Mouse (Mus musculus): ENCODE measurements at regions not wholly inside any gene's neighbourhood (a gene's known extent, or its start where the extent isn't known, plus 50 kb on each side); places are given as distances from the start of the nearest gene placed in this dataset.

- Histone ChIP-seq H3K4me2 (no peak overlapping the region), H3K36me3 (ENCODE audit: insufficient read depth) (no peaks in the 10 kb centered on the region), H3K27me3 (ENCODE audit: insufficient read depth, low read length) (no peaks in the 10 kb centered on the region), H3K27ac (ENCODE audit: low read depth) (no peak overlapping the region), H3K9me3 (ENCODE audit: low read depth, low read length) (no peaks in the 10 kb centered on the region), H3K9ac (no peak overlapping the region), H3K4me1 (ENCODE audit: insufficient read depth) (no peaks in the 10 kb centered on the region), H3K4me3 (ENCODE audit: low read depth, low read length) (no peak overlapping the region)
- TF ChIP-seq CTCF (IDR thresholded peaks at IDR 0.05; ENCODE audit: low read depth): 0 out of 2 replicates have a peak, but pooled peaks have one; percentile 17
- peak; percentile 29 for DNase-seq
- ATAC-seq (ENCODE audit: insufficient read depth): no peak
Observed at GRCm38 (mm10) chr3:106879994-106880393, 53.9 kb upstream of the Olfr266 start.

DNA sequence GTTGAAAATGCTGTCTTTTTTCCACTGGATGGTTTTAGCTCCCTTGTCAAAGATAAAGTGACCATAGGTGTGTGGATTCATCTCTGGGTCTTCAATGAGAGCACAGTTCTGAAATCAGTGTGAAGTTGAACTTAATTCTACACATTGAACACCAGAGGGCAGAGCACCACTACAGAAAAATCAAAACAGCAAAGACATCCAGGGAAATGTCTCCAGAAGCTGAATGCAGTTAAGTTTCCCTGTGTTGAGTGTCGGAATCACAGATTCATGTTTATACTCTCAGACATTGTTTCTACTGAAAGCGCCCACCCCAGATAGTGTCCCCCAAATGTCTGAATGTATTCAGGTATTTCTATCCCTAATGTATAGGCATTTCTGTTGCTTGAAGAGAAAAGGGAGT is 77.1 kb upstream of the Olfr266 start:
- 21% methylated on average over 2 of the region's 2 CpGs for WGBS
- TF ChIP-seq CTCF (IDR thresholded peaks at IDR 0.05; ENCODE audit: low read depth): peak; percentile 62
- no peak overlapping the region for H3K4me2 ChIP-seq
- H3K9ac ChIP-seq: no peak overlapping the region
- H3K27me3 ChIP-seq (ENCODE audit: insufficient read depth, low read length): no peaks in the 10 kb centered on the region
- H3K27ac ChIP-seq (ENCODE audit: low read depth): no peak overlapping the region
- no peaks in the 10 kb centered on the region for H3K4me1 ChIP-seq (ENCODE audit: insufficient read depth)
- ATAC-seq (ENCODE audit: insufficient read depth): no peak
- no peaks in the 10 kb centered on the region for H3K9me3 ChIP-seq (ENCODE audit: low read depth, low read length)
- H3K4me3 ChIP-seq (ENCODE audit: low read depth, low read length): no peak overlapping the region
- peak; percentile 76 for DNase-seq
- H3K36me3 ChIP-seq (ENCODE audit: insufficient read depth): no peaks in the 10 kb centered on the region

DNA sequence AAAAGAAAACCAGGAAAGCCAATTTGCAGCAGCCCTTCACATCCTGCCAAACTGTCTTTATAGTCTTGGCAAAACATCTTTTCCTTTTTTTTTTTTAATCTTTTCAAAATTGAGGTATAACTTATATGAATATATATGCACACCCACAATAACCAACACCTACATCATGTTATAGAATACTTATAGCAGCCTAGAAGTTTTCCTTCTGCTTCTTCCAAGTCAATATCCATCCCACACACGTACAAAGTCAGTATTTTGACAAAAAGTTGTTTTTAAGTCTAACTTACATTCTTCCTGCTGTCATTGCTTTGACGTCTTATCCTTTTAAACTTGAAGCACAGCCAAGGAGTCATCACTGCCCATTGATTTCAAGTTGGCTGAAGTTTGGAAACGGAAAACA is 80.6 kb upstream of the Olfr266 start:
- H3K4me3 ChIP-seq (ENCODE audit: low read depth, low read length): no peak overlapping the region
- ATAC-seq (ENCODE audit: insufficient read depth): no peak

GRCm38 (mm10) chr3:106936067-106936466 is 99.9 kb upstream of the Kcna3 start:
- TF ChIP-seq CTCF (IDR thresholded peaks at IDR 0.05; ENCODE audit: low read depth): no peak
- Histone ChIP-seq H3K36me3 (ENCODE audit: insufficient read depth) (no peaks in the 10 kb centered on the region), H3K27me3 (ENCODE audit: insufficient read depth, low read length) (no peaks in the 10 kb centered on the region), H3K4me3 (ENCODE audit: low read depth, low read length) (no peak overlapping the region), H3K9ac (no peak overlapping the region), H3K4me2 (no peak overlapping the region), H3K9me3 (ENCODE audit: low read depth, low read length) (peaks cover 7% of the 10 kb centered on the region; the same call in 1 of the 2 replicates), H3K27ac (ENCODE audit: low read depth) (no peak overlapping the region), H3K4me1 (ENCODE audit: insufficient read depth) (no peaks in the 10 kb centered on the region)
- ATAC-seq (ENCODE audit: insufficient read depth) (no peak), DNase-seq (no peak)

More for the DNA sequence above, 80.6 kb upstream of the Olfr266 start:
- Histone ChIP-seq H3K27me3 (ENCODE audit: insufficient read depth, low read length) (no peaks in the 10 kb centered on the region), H3K36me3 (ENCODE audit: insufficient read depth) (no peaks in the 10 kb centered on the region), H3K4me1 (ENCODE audit: insufficient read depth) (no peaks in the 10 kb centered on the region), H3K4me2 (no peak overlapping the region), H3K9ac (no peak overlapping the region), H3K9me3 (ENCODE audit: low read depth, low read length) (no peaks in the 10 kb centered on the region), H3K27ac (ENCODE audit: low read depth) (no peak overlapping the region)
- WGBS: 59% methylated on average over 3 of the region's 3 CpGs
- no peak for TF ChIP-seq CTCF (IDR thresholded peaks at IDR 0.05; ENCODE audit: low read depth)
- no peak for DNase-seq

GRCm38 (mm10) chr3:106940095-106940494 is 95.9 kb upstream of the Kcna3 start:
- Histone ChIP-seq H3K27ac (ENCODE audit: low read depth) (no peak overlapping the region), H3K27me3 (ENCODE audit: insufficient read depth, low read length) (no peaks in the 10 kb centered on the region), H3K9me3 (ENCODE audit: low read depth, low read length) (peaks cover 3% of the 10 kb centered on the region; the same call in 1 of the 2 replicates), H3K36me3 (ENCODE audit: insufficient read depth) (no peaks in the 10 kb centered on the region), H3K9ac (no peak overlapping the region), H3K4me2 (no peak overlapping the region), H3K4me3 (ENCODE audit: low read depth, low read length) (no peak overlapping the region), H3K4me1 (ENCODE audit: insufficient read depth) (no peaks in the 10 kb centered on the region)
- DNase-seq (peak; percentile 20), ATAC-seq (ENCODE audit: insufficient read depth) (no peak)
- 57% methylated on average over 3 of the region's 3 CpGs for WGBS
- TF ChIP-seq CTCF (IDR thresholded peaks at IDR 0.05; ENCODE audit: low read depth): peak; percentile 44; the same call in 1 of the 2 replicates

DNA sequence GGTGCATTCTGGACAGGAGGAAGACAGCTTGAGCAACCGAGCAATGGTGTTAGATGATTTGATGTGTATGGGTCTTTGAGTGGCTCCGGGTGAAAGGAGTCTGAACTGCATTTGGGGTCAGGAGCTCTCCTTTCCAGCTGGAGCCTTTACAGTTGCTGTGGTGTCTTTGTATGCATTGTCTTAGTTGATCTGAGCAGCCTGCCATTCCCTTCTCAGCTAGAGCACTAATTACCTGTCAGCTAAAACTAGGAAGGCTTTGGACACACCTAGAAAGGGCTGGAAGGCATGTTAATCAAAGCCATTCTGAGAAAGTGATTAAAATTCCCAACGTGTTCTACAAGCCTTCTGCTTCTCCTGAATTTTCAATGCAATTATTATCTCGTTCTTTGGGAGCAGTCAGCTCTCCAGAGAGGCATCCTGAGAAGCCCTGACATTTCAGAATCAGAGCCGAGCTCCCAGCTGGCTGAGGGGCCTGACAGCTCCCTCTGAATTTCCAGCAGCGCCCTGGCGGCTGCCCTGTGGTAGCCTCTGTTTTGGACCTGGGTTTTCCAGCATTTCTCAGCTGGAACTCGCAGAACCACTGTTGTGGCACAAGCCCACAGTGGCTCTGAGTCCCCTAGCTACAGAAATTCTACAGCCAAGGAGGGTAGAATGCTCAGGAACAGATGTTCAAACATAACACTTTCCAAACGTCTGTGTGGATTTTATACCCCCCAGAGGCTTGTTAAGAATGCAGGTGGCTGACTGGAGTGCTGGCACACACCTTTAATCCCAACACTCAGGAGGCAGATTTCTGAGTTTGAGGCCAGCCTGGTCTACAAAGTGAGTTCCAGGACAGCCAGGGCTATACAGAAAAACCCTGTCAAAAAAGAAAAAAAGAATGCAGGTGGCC is 80.2 kb upstream of the Kcna3 start:
- H3K9me3 ChIP-seq (ENCODE audit: low read depth, low read length): no peaks in the 10 kb centered on the region
- H3K36me3 ChIP-seq (ENCODE audit: insufficient read depth): no peaks in the 10 kb centered on the region
- no peak for TF ChIP-seq CTCF (IDR thresholded peaks at IDR 0.05; ENCODE audit: low read depth)
- no peaks in the 10 kb centered on the region for H3K27me3 ChIP-seq (ENCODE audit: insufficient read depth, low read length)
- H3K4me1 ChIP-seq (ENCODE audit: insufficient read depth): no peaks in the 10 kb centered on the region
- peak; percentile 54; the same call in 1 of the 2 replicates for ATAC-seq (ENCODE audit: insufficient read depth)
- WGBS: 9% methylated on average over 9 of the region's 9 CpGs
- DNase-seq: peak; percentile 48
- no peak overlapping the region for H3K4me2 ChIP-seq
- no peak overlapping the region for H3K27ac ChIP-seq (ENCODE audit: low read depth)
- H3K9ac ChIP-seq: no peak overlapping the region
- H3K4me3 ChIP-seq (ENCODE audit: low read depth, low read length): no peak overlapping the region

- no peak overlapping the region for H3K9ac ChIP-seq
- no peaks in the 10 kb centered on the region for H3K9me3 ChIP-seq (ENCODE audit: low read depth, low read length)
- ATAC-seq (ENCODE audit: insufficient read depth) (no peak), DNase-seq (no peak)
- H3K4me3 ChIP-seq (ENCODE audit: low read depth, low read length): no peak overlapping the region
- WGBS: 17% methylated on average over 7 of the region's 7 CpGs
- no peak overlapping the region for H3K27ac ChIP-seq (ENCODE audit: low read depth)
- no peaks in the 10 kb centered on the region for H3K36me3 ChIP-seq (ENCODE audit: insufficient read depth)
- no peaks in the 10 kb centered on the region for H3K27me3 ChIP-seq (ENCODE audit: insufficient read depth, low read length)
- no peak for TF ChIP-seq CTCF (IDR thresholded peaks at IDR 0.05; ENCODE audit: low read depth)
- H3K4me2 ChIP-seq: no peak overlapping the region
- no peaks in the 10 kb centered on the region for H3K4me1 ChIP-seq (ENCODE audit: insufficient read depth)
Observed at GRCm38 (mm10) chr3:106957162-106957895, 78.6 kb upstream of the Kcna3 start.
